Mouse (Mus musculus): ENCODE measurements around the gene Srgap2.

DNA sequence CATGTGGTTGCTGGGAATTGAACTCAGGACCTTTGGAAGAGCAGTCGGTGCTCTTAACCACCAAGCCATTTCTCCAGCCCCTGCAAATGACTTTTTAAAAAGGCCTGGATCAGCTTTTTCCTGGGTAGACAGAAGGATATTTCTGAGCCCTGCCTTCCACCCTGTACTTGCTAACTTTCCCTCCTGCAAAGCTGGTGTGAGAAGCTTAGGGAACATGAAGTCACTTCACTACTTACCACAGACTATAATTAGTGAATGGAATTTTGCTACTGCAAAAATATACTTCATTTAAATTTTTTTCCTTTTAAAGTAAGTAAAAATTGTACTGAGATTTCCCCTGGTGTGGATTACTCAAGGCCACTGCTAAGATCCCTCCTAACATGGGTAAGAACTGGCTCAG is 196.0 kb downstream of the Srgap2 start:
- TF ChIP-seq CTCF (IDR thresholded peaks at IDR 0.05; ENCODE audit: low read depth) (no peak), EP300 (IDR thresholded peaks at IDR 0.05; ENCODE audit: low read depth) (no peak)
